Mouse (Mus musculus): ENCODE measurements around the gene Nfkbid.
A peak's percentile ranks its signal among the peaks of the same experiment; 100 is the strongest.
"Not testable (repeated sequence)": the region's sequence is repeated elsewhere in the genome, so short reads cannot be mapped to it uniquely, and the experiment has no call there.

Gene Nfkbid

DNA sequence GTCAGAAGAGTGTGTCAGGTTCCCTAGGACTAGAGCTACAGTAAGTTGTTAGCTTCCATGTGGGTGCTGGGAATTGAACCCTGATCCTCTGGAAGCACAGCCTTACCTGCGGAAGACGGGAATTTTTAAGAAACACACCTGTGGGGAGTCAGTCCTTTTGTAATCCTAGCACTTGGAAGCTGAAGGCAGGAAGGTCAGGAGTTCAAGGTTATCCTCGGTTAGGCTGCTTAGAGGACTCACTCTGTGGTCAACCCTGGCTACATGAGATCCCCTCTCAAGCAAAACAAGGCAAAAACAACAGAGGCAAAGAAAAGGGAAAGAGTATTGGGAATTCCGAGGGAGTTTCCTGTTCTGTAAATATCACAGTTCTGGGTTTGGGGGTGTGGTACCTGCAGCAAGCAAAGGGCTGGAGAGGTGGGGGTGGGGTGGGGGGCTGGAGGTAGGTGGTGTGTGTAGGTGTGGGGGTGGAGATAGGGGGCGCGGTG is 43.3 kb downstream of the Nfkbid start:
- DNase-seq (ENCODE audit: low read depth): no peak

DNA sequence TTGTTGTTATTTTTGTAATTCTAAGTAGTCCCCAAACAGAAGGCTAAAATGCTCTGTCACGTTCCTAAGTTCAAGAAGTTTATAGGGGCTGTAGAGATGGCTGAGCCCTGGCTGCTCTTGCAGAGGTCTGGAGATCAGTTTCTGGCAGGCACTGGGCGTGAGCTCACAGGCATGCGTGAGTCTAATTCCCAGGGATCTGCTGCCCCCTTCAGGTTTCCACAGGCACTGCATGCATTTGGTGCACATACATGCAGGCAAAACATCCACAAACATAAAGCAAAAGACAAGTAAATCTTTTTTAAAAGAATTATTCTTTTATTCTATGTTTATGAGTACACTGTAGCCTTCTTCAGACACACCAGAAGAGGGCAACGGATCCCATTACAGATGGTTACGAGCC is 50.9 kb downstream of the Nfkbid start:
- DNase-seq (ENCODE audit: low read depth): peak; percentile 82

DNA sequence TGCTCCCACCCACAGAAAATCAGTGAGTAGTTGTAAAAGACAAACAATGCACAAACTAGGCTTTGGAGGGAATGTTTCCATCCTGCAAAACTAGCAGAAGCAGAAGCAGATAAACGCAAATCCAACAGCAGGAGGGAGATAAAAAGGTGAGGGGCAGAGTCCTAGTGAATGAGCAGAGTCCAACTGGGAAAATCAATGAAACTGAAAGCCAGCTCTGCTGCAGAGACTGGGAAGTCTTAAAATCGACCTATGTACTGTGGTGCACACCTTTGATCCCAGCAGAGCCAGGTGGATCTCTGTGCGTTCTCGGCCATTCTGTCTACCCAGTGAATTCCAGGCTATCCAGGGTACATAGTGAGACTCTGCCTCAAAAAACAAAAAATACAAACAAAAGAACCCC is 53.5 kb downstream of the Nfkbid start:
- no peak for DNase-seq (ENCODE audit: low read depth)

DNA sequence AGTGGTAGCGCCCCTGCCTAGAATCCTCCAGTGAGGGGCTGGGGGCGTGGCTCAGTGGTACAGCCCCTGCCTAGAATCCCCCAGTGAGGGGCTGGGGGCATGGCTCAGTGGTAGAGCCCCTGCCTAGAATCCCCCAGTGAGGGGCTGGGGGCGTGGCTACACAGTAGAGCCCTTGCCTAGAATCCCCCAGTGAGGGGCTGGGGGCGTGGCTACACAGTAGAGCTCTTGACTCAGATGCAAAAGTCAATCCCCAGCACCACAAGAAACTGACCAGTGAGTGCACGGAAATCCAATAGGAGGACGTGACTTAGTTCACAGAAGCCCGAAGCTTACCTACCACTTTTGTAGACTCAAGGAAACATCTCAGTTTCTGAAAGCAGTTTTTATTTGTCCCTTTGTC is 54.6 kb downstream of the Nfkbid start:
- not testable (repeated sequence) for DNase-seq (ENCODE audit: low read depth)

DNA sequence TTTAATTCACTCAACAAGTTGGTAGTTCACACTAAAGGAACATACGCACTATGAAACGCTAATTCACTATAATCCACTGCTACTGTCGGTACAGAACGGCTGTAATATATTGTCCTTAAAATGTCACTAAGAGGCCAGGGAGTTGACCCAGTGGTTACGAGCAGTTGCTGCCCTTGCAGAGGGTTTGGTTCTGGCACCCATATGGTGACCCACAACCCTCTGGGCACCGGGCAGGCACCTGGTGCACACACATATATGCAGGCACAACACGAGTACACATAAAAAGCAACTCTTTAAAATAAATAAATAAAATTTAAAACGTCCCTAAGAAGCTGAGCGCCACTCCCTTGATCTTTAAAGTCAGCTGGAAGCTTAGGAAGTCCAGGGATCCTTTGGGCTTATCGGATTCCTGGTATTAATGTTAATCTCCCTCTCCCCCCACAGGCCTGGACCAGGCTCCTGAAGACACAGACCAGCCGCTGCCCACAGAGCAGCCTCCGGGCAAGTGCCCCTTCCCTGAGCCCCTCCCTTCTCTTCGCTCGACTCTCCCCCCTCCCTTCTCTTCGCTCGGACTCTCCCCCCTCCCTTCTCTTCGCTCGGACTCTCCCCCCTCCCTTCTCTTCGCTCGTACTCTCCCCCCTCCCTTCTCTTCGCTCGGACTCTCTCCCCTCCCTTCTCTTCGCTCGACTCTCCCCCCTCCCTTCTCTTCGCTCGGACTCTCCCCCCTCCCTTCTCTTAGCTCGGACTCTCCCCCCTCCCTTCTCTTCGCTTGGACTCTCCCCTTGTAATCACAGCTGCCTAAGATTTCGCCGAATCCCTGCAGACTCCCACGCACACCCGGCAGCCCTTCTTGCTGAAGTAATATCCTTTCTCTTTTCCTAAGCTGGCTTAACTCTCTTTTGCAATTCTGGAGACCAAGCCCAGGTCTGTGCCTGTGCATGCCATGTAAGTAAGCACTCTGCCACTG is 56.2 kb downstream of the Nfkbid start:
- no peak for DNase-seq (ENCODE audit: low read depth)

All from induced T-regulatory cell, adult 2 months (primary cell).